Mouse (Mus musculus) lung, postnatal 25 days (tissue): ENCODE results near the gene Angptl1.

Source experiments
- DNase-seq: peaks from one replicate; pipeline ENCODE4 v3.0.0; 2022; ENCODE audit warnings: low spot score

Angptl1 gene

GRCm38 (mm10) chr1:156838177-156838576 lies at the start of gene Angptl1:
Angptl1 (plus strand) TSS chr1:156838562.
- DNase-seq: no peak

GRCm38 (mm10) chr1:156789844-156790490 lies 48.4 kb upstream of the Angptl1 start:
- DNase-seq: no peak

GRCm38 (mm10) chr1:156796251-156796650 lies 42.1 kb upstream of the Angptl1 start:
- no peak for DNase-seq

GRCm38 (mm10) chr1:156801276-156801675 lies 37.1 kb upstream of the Angptl1 start:
- DNase-seq: no peak

GRCm38 (mm10) chr1:156808332-156808731 lies 30.0 kb upstream of the Angptl1 start:
- DNase-seq: no peak

GRCm38 (mm10) chr1:156811928-156812327 lies 26.4 kb upstream of the Angptl1 start:
- no peak for DNase-seq

- no peak for DNase-seq
Observed at GRCm38 (mm10) chr1:156812716-156813115, 25.6 kb upstream of the Angptl1 start.

GRCm38 (mm10) chr1:156813485-156813884 lies 24.9 kb upstream of the Angptl1 start:
- DNase-seq: peak; percentile 57

GRCm38 (mm10) chr1:156819236-156819635 lies 19.1 kb upstream of the Angptl1 start:
- no peak for DNase-seq

GRCm38 (mm10) chr1:156838695-156839094 lies 333 bp downstream of the Angptl1 start:
- DNase-seq: peak; percentile 31

- no peak for DNase-seq
Observed at GRCm38 (mm10) chr1:156841625-156842339, 3.4 kb downstream of the Angptl1 start.

- DNase-seq: no peak
Observed at GRCm38 (mm10) chr1:156847098-156847497, 8.7 kb downstream of the Angptl1 start.

- DNase-seq: no peak
Observed at GRCm38 (mm10) chr1:156852409-156852808, 14.0 kb downstream of the Angptl1 start.

GRCm38 (mm10) chr1:156852872-156853271 lies 14.5 kb downstream of the Angptl1 start:
- no peak for DNase-seq

GRCm38 (mm10) chr1:156854558-156854957 lies 16.2 kb downstream of the Angptl1 start:
- no peak for DNase-seq

- DNase-seq: no peak
Observed at GRCm38 (mm10) chr1:156856666-156857065, 18.3 kb downstream of the Angptl1 start.

- DNase-seq: no peak
Observed at GRCm38 (mm10) chr1:156859156-156859555, 20.8 kb downstream of the Angptl1 start.

- no peak for DNase-seq
Observed at GRCm38 (mm10) chr1:156859711-156860250, 21.4 kb downstream of the Angptl1 start.

- DNase-seq: no peak
Observed at GRCm38 (mm10) chr1:156860266-156860665, 21.9 kb downstream of the Angptl1 start.

- peak; percentile 4 for DNase-seq
Observed at GRCm38 (mm10) chr1:156861475-156862043, 23.2 kb downstream of the Angptl1 start.

- no peak for DNase-seq
Observed at GRCm38 (mm10) chr1:156863726-156864125, 25.4 kb downstream of the Angptl1 start.

- DNase-seq: no peak
Observed at GRCm38 (mm10) chr1:156864240-156864639, 25.9 kb downstream of the Angptl1 start.

GRCm38 (mm10) chr1:156870028-156870427 lies 31.7 kb downstream of the Angptl1 start:
- DNase-seq: no peak
